Mouse (Mus musculus): ENCODE results near the gene Tm6sf2. TPM values are rescaled to one million over a fixed set of nuclear protein-coding genes. Genes with fewer than 3 reads are reported as not detected.
"Not testable (repeated sequence)": the region's sequence is repeated elsewhere in the genome, so short reads cannot be mapped to it uniquely, and the experiment has no call there.

Gene Tm6sf2
- 1.4 and 2.0 TPM in 2 replicates for polyA plus RNA-seq (2015; fragmentation: Nextera tagmentation; extraction: Ambion mirVana)

DNA sequence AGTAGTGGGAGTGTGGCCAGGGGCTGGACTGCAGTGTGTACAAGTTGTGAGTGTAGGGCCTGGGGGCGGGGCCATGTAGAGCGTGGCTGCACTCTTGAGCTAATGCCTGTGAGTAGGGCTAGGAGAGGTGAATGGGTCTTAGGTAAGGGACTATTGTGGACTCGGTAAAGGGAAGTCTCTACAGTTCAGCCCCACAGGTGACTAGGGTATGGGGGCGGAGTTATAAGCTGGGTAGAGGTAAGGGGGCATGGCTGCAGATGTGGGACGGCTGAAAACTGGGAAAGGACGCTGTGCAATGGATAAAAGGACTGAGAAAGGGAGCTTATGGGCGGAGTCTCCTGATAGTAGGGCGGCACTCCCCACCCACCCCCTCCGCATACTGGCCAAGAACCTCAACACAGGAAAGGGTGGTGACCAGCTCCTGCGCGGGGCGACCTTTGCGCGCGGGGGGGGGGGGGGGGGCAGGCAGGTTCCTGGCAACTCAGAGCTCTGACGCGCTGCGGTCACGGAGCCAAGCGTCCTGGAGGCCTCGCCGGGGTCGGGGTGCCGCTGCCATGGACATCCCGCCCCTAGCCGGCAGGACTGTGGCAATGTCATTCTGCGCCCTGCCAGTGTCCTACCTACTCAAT lies at the start of gene Tm6sf2:
Gene Tm6sf2, plus strand, starts transcription at position 484 of the 629 bp plus-strand sequence.
- no peak within 1 kb of the TSS for H3K27ac ChIP-seq (replicated peaks)
- peak; percentile 64 for ATAC-seq (ENCODE audit: low FRiP score)
- H3K9me3 ChIP-seq (replicated peaks), result no peaks in the 10 kb centered on the region
- WGBS, result 15% methylated on average over 19 of the region's 27 CpGs
- no peak within 1 kb of the TSS for H3K4me3 ChIP-seq (replicated peaks)
- H3K9ac ChIP-seq (replicated peaks), result no peak within 1 kb of the TSS
- H3K36me3 ChIP-seq, result peaks cover 49% of the 10 kb centered on the region
- H3K4me2 ChIP-seq, result peak within 1 kb of the TSS; percentile 39
- no peaks in the 10 kb centered on the region for H3K4me1 ChIP-seq
- H3K27me3 ChIP-seq (replicated peaks), result no peaks in the 10 kb centered on the region

DNA sequence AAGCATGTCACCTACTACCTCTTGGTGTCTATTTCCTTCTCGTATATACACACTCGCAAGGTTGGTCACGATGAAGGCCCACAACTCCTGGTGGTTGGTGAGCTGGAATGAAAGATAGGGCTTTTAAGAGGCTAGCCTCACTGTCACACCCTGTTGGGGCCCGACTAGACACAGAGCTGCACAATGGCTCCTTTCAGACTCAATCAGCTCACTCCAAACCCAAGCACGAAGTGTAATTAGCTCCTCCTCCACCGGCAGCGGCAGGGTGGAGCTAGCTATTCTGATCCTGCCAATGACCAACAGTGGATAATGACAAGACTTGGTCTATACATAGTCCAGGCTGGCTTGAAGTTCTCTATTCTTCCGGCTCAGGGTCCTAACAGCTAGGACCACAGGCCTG lies 49.1 kb upstream of the Tm6sf2 start:
- Histone ChIP-seq H3K9me3 (replicated peaks) (no peaks in the 10 kb centered on the region), H3K27me3 (replicated peaks) (no peaks in the 10 kb centered on the region), H3K36me3 (peaks cover 100% of the 10 kb centered on the region), H3K4me2 (no peak overlapping the region), H3K9ac (replicated peaks) (no peak overlapping the region), H3K4me1 (no peaks in the 10 kb centered on the region), H3K4me3 (replicated peaks) (no peak overlapping the region), H3K27ac (replicated peaks) (no peak overlapping the region)
- 62% methylated on average over 8 of the region's 8 CpGs for WGBS
- no peak for ATAC-seq (ENCODE audit: low FRiP score)

DNA sequence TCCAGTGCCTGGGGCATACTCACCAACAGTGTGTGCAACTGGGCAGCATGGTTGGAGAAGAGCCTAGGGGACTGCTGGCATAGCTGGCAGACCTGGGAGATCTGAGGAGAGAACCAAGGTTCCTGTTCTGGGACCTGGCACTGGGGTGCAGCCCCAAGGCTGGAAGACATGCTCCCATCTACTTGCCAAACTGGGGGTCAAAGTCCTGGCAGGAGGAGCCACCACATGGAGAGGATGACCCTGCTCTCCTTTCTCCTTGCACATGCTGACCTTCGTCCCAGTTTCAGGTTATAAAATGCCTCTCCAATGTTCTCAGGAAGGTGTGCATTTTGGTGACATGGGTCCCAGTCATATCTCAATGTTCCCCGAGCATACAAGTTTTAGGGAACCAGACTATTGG lies 46.6 kb upstream of the Tm6sf2 start:
- no peak overlapping the region for H3K9ac ChIP-seq (replicated peaks)
- H3K27ac ChIP-seq (replicated peaks), result no peak overlapping the region
- no peaks in the 10 kb centered on the region for H3K9me3 ChIP-seq (replicated peaks)
- peaks cover 99% of the 10 kb centered on the region for H3K36me3 ChIP-seq
- no peaks in the 10 kb centered on the region for H3K27me3 ChIP-seq (replicated peaks)
- 94% methylated on average over 2 of the region's 2 CpGs for WGBS
- ATAC-seq (ENCODE audit: low FRiP score), result no peak
- no peak overlapping the region for H3K4me3 ChIP-seq (replicated peaks)
- H3K4me2 ChIP-seq, result no peak overlapping the region
- no peaks in the 10 kb centered on the region for H3K4me1 ChIP-seq

DNA sequence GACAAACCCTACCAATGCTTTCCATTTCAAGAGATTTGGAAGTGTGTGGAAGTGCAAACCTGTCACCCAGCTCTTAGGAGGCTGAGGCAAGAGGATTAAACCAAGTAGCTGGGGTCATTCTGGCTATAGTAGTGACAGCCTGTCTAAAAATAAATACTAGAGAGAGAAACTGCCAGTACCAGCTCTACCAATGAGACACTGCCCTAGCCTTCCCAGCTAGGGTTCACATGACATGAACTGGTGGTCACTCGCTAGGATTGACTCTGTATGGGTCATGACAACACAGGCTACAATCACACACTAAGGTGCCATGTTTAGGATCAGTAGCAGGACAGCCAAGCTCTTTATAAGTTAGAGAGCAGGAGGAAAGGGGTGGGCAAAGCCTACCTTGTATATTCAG lies 42.5 kb upstream of the Tm6sf2 start:
- Histone ChIP-seq H3K4me1 (no peaks in the 10 kb centered on the region), H3K4me3 (replicated peaks) (no peak overlapping the region), H3K27ac (replicated peaks) (no peak overlapping the region), H3K27me3 (replicated peaks) (no peaks in the 10 kb centered on the region), H3K36me3 (peaks cover 70% of the 10 kb centered on the region), H3K9me3 (replicated peaks) (no peaks in the 10 kb centered on the region), H3K9ac (replicated peaks) (no peak overlapping the region), H3K4me2 (no peak overlapping the region)
- no peak for ATAC-seq (ENCODE audit: low FRiP score)
- 100% methylated on average over 1 of the region's 1 CpGs for WGBS

DNA sequence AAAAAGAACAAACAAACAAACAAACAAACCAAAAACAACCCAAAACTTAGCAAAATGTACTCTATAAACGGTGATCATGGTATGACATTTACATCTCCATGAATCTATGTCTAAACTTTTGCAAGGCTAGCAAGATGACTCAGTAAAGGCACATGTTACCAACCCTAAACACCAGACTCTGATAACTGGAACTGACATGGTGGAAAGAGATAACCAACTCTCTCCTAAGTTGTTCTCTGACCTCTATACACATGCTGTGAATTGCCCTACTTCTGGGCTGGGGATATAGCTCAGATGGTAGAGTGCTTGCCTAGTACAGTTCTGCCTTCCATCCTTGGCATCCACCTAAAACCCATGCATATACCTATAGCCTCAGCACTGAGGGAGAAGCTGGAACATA lies 34.7 kb upstream of the Tm6sf2 start:
- H3K9ac ChIP-seq (replicated peaks), result no peak overlapping the region
- H3K36me3 ChIP-seq, result 0 out of 2 replicates have a peak, but pooled peaks cover 4% of the 10 kb centered on the region
- H3K27ac ChIP-seq (replicated peaks), result no peak overlapping the region
- H3K4me1 ChIP-seq, result peaks cover 24% of the 10 kb centered on the region
- no peak overlapping the region for H3K4me3 ChIP-seq (replicated peaks)
- H3K9me3 ChIP-seq (replicated peaks), result no peaks in the 10 kb centered on the region
- H3K27me3 ChIP-seq (replicated peaks), result no peaks in the 10 kb centered on the region
- 100% methylated on average over 1 of the region's 1 CpGs for WGBS
- H3K4me2 ChIP-seq, result no peak overlapping the region
- ATAC-seq (ENCODE audit: low FRiP score), result no peak

- peak; percentile 29 for ATAC-seq (ENCODE audit: low FRiP score)
- peak overlapping the region; percentile 93 for H3K4me2 ChIP-seq
- WGBS, result 2% methylated on average over 47 of the region's 47 CpGs
Measured at GRCm38 (mm10) chr8:70041885-70042546, 30.7 kb upstream of the Tm6sf2 start.

DNA sequence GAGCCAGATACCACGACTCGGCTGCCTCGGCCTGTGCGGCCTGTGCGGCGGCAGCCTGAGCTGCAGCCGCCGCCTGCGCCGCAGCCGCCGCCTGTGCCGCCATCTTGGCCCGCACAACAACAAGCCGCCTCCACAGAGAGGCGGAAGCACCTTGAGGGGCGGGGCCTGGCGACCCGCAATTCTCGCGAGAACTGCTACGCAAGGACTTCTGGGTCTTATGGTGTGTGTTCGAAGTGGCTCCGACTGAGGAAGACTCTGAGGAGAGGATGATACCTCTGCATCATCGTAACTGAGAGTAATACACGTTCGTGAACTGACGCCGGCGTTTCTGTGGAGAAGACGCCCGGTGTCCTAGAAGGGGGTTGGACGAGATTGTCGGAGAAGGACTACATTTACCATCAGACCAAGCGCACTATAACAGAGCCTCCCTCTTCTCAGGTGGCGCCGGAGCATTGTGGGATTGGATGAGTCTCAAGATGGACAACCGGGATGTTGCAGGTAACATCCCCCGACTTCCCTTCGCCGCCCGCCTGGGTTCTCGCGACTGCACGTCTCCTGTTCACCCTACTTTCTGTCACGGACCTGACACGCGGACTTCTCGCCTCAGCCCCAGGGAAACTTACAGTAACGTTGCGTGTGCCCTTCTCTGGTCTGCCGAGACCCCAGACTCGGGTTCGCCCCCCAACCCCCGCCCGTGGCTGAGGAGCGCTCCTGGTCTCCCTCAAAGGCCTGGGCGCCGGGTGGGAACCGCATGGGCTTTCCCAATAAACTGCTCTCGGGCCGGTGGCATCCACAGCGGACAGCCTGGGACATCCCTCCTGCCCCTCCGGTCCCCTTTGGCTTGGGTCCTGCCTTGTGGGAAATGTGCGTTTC lies 29.9 kb upstream of the Tm6sf2 start, which contains the start of the genes Mau2 and Sugp1:
Gene Mau2, minus strand, starts transcription at position 152 of the 873 bp plus-strand sequence.
Gene Sugp1, plus strand, starts transcription at position 231 of the 873 bp plus-strand sequence.
- H3K36me3 ChIP-seq, result no peaks in the 10 kb centered on the region
- peaks cover 41% of the 10 kb centered on the region for H3K4me1 ChIP-seq
- no peaks in the 10 kb centered on the region for H3K9me3 ChIP-seq (replicated peaks)
- peak; percentile 98 for ATAC-seq (ENCODE audit: low FRiP score)
- peak within 1 kb of the TSS; percentile 91 for H3K27ac ChIP-seq (replicated peaks)
- peak within 1 kb of the TSS; percentile 93 for H3K9ac ChIP-seq (replicated peaks)
- peak within 1 kb of the TSS; percentile 98 for H3K4me3 ChIP-seq (replicated peaks)
- WGBS, result under 1% methylated on average over 65 of the region's 65 CpGs
- no peaks in the 10 kb centered on the region for H3K27me3 ChIP-seq (replicated peaks)
- peak within 1 kb of the TSS; percentile 93 for H3K4me2 ChIP-seq

More at GRCm38 (mm10) chr8:70041885-70042546, 30.7 kb upstream of the Tm6sf2 start:
- H3K9me3 ChIP-seq (replicated peaks), result no peaks in the 10 kb centered on the region
- H3K36me3 ChIP-seq, result no peaks in the 10 kb centered on the region
- peak overlapping the region; percentile 93 for H3K9ac ChIP-seq (replicated peaks)
- H3K27ac ChIP-seq (replicated peaks), result peak overlapping the region; percentile 91
- peak overlapping the region; percentile 98 for H3K4me3 ChIP-seq (replicated peaks)
- peaks cover 41% of the 10 kb centered on the region for H3K4me1 ChIP-seq
- H3K27me3 ChIP-seq (replicated peaks), result no peaks in the 10 kb centered on the region

- 94% methylated on average over 5 of the region's 5 CpGs for WGBS
- H3K4me1 ChIP-seq, result peaks cover 41% of the 10 kb centered on the region
- H3K27me3 ChIP-seq (replicated peaks), result no peaks in the 10 kb centered on the region
- ATAC-seq (ENCODE audit: low FRiP score), result no peak
- H3K27ac ChIP-seq (replicated peaks), result no peak overlapping the region
- H3K9me3 ChIP-seq (replicated peaks), result no peaks in the 10 kb centered on the region
- H3K4me3 ChIP-seq (replicated peaks), result peak overlapping the region; percentile 98
- peaks cover 6% of the 10 kb centered on the region for H3K36me3 ChIP-seq
- H3K9ac ChIP-seq (replicated peaks), result peak overlapping the region; percentile 93
- H3K4me2 ChIP-seq, result peak overlapping the region; percentile 93
Measured at GRCm38 (mm10) chr8:70043996-70044395, 28.7 kb upstream of the Tm6sf2 start.

DNA sequence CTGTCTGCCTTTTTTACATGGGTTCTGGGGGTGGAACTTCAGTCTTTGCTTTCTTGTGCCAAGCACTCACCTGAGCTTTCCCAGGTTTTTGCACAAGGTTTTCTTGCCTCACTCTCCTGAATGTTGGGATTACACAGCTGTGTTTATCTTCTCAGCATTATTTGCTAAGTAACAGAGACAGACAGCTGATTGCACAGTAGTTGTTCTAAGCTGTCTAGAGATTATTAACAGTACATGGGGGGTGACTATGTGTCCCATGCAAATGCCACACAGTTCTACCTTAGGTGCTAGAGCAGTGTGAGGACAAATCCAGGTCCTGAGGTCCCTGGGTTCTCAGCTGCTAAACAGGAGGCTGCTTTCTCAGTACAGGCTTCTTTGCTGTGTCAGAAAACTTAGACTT lies 23.1 kb upstream of the Tm6sf2 start:
- Histone ChIP-seq H3K9ac (replicated peaks) (no peak overlapping the region), H3K4me3 (replicated peaks) (no peak overlapping the region), H3K27ac (replicated peaks) (no peak overlapping the region), H3K27me3 (replicated peaks) (no peaks in the 10 kb centered on the region), H3K9me3 (replicated peaks) (no peaks in the 10 kb centered on the region), H3K36me3 (peaks cover 53% of the 10 kb centered on the region), H3K4me2 (no peak overlapping the region), H3K4me1 (peaks cover 1% of the 10 kb centered on the region)
- ATAC-seq (ENCODE audit: low FRiP score), result no peak

- H3K9me3 ChIP-seq (replicated peaks); H3K27me3 ChIP-seq (replicated peaks); ATAC-seq (ENCODE audit: low FRiP score); H3K9ac ChIP-seq (replicated peaks); H3K4me3 ChIP-seq (replicated peaks); H3K4me2 ChIP-seq; H3K4me1 ChIP-seq; H3K27ac ChIP-seq (replicated peaks): not testable (repeated sequence)
- peaks cover 61% of the 10 kb centered on the region for H3K36me3 ChIP-seq
- 97% methylated on average over 5 of the region's 5 CpGs for WGBS
Measured at GRCm38 (mm10) chr8:70050434-70050833, 22.3 kb upstream of the Tm6sf2 start.

DNA sequence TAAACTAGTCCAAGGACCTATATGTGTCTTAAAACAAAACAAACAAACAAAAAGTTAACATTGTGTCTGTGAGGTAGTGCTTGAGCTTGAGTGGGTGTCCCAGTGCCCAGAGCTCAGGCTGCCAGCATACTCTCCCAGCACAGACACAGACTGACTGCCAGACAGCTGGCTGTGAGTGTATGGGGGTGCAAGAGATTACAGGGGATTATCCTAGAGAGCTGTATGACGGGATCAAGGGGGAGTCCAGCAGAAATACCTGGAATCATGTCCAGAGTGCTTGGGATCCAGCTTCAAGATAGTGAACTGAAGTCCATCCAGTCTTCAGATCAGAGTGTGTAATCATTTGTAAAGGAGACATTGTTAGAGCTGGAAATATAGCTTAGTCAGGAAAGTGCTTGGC lies 15.0 kb upstream of the Tm6sf2 start:
- no peak overlapping the region for H3K27ac ChIP-seq (replicated peaks)
- no peak overlapping the region for H3K9ac ChIP-seq (replicated peaks)
- H3K36me3 ChIP-seq, result peaks cover 92% of the 10 kb centered on the region
- H3K27me3 ChIP-seq (replicated peaks), result no peaks in the 10 kb centered on the region
- no peaks in the 10 kb centered on the region for H3K4me1 ChIP-seq
- H3K4me3 ChIP-seq (replicated peaks), result no peak overlapping the region
- ATAC-seq (ENCODE audit: low FRiP score), result no peak
- WGBS, result 90% methylated on average over 1 of the region's 1 CpGs
- no peaks in the 10 kb centered on the region for H3K9me3 ChIP-seq (replicated peaks)
- H3K4me2 ChIP-seq, result no peak overlapping the region

Data from neural tube, embryonic 15.5 days (tissue).